Mouse (Mus musculus) hindbrain, postnatal 0 days (tissue): ENCODE results near the gene Ap3b1. TPM values are rescaled to one million over a fixed set of nuclear protein-coding genes. Genes with fewer than 3 reads are reported as not detected.

ENCODE experiments used
- ATAC-seq: fragments of 200-750 bp; cut with Nextera tagmentation; 2 replicates; pipeline ENCODE4 v1.8.0; 2017; ENCODE audit warnings: mild to moderate bottlenecking, moderate TSS enrichment, moderate library complexity
- DNase-seq: peaks from one replicate; pipeline ENCODE4 v3.0.0-alpha.2; 2015; ENCODE audit warnings: low spot score
- H3K27ac ChIP-seq: fragments of 300-500 bp; sonication (generic); 2 replicates; pipeline ENCODE4 v1.5.1; 2014; ENCODE audit warnings: mild to moderate bottlenecking
- H3K27me3 ChIP-seq: fragments of 300-500 bp; sonication (generic); 2 replicates; pipeline ENCODE4 v1.6.1; 2014; ENCODE audit warnings: low read length, mixed read lengths; ENCODE audit not compliant: insufficient read depth
- H3K36me3 ChIP-seq: fragments of 300-500 bp; sonication (generic); 2 replicates; pipeline ENCODE4 v1.6.1; 2014; ENCODE audit warnings: low read length, mixed read lengths; ENCODE audit not compliant: insufficient read depth
- H3K4me1 ChIP-seq: fragments of 300-500 bp; sonication (generic); 2 replicates; pipeline ENCODE4 v1.6.1; 2014; ENCODE audit warnings: antibody characterized with exemption, low read length, mixed read lengths; ENCODE audit not compliant: insufficient read depth
- H3K4me2 ChIP-seq: fragments of 300-500 bp; sonication (generic); 2 replicates; pipeline ENCODE4 v1.6.1; 2014; ENCODE audit warnings: low read depth, mild to moderate bottlenecking, low read length, moderate library complexity, mixed read lengths
- H3K4me3 ChIP-seq: fragments of 300-500 bp; sonication (generic); 2 replicates; pipeline ENCODE4 v1.5.1; 2014; ENCODE audit warnings: low read length
- H3K9ac ChIP-seq: fragments of 300-500 bp; sonication (generic); replicated peaks from 2 replicates; pipeline ENCODE4 v1.6.1; 2014; ENCODE audit warnings: mild to moderate bottlenecking, low read length, moderate library complexity, mixed read lengths
- H3K9me3 ChIP-seq: fragments of 300-500 bp; sonication (generic); 2 replicates; pipeline ENCODE4 v1.6.1; 2016; ENCODE audit warnings: low read length, mixed read lengths
- CTCF ChIP-seq: IDR thresholded peaks from 2 replicates; pipeline ENCODE4 v1.5.1; 2016; ENCODE audit warnings: antibody characterized with exemption, control low read depth, low read depth
- WGBS: fragments of 180-500 bp; shearing (Covaris S2); extraction: QIAGEN DNeasy Blood & Tissue Kit; methylation state at CpG from one replicate; pipeline ENCODE4 v1.1.7; 2014; 5-methylcytosine and 5-hydroxymethylcytosine counted together
- polyA plus RNA-seq: library from polyadenylated mRNA; unstranded; fragments of >200 nt; fragmentation: Nextera tagmentation; extraction: Ambion mirVana; gene quantifications from 2 replicates; pipeline ENCODE4 v1.2.1, GENCODE M21; 2015
- total RNA-seq: library from RNA; depleted of rRNA; stranded (reverse); fragments of >200 nt; gene quantifications from 2 replicates; pipeline ENCODE4 v1.2.3, GENCODE M21; 2014

Ap3b1 gene
- total and polyA plus RNA-seq, 2 experiments from 2014 or later, result 16.9 to 23.4 TPM

- no peak overlapping the region for H3K4me3 ChIP-seq
- no peak overlapping the region for H3K4me2 ChIP-seq
- peaks cover 19% of the 10 kb centered on the region for H3K27me3 ChIP-seq
- H3K9me3 ChIP-seq, result no peaks in the 10 kb centered on the region
- TF ChIP-seq CTCF, result no peak
- H3K36me3 ChIP-seq, result no peaks in the 10 kb centered on the region
- H3K4me1 ChIP-seq, result 0 out of 2 replicates have a peak, but pooled peaks cover 10% of the 10 kb centered on the region
- 81% methylated on average over 7 of the region's 7 CpGs for WGBS
- H3K27ac ChIP-seq, result no peak overlapping the region
- ATAC-seq, result no peak
- no peak for DNase-seq
- no peak overlapping the region for H3K9ac ChIP-seq
These were observed 215.1 kb downstream of the Ap3b1 start for GRCm38 (mm10) chr13:94573833-94574232.

- WGBS, result 11% methylated on average over 17 of the region's 17 CpGs
- no peak overlapping the region for H3K9ac ChIP-seq
- peaks cover 25% of the 10 kb centered on the region for H3K27me3 ChIP-seq
- H3K4me3 ChIP-seq, result no peak overlapping the region
- H3K27ac ChIP-seq, result no peak overlapping the region
- ATAC-seq, result peak; percentile 64
- peak; percentile 50 for DNase-seq
- TF ChIP-seq CTCF, result no peak
- H3K36me3 ChIP-seq, result no peaks in the 10 kb centered on the region
- 0 out of 2 replicates have a peak, but pooled peaks cover 10% of the 10 kb centered on the region for H3K4me1 ChIP-seq
- no peaks in the 10 kb centered on the region for H3K9me3 ChIP-seq
- H3K4me2 ChIP-seq, result peak overlapping the region; percentile 11
These were observed 217.0 kb downstream of the Ap3b1 start for GRCm38 (mm10) chr13:94575607-94576398.

GRCm38 (mm10) chr13:94576399-94577176 is 217.8 kb downstream of the Ap3b1 start:
- peak overlapping the region; percentile 11 for H3K4me2 ChIP-seq
- no peak overlapping the region for H3K27ac ChIP-seq
- no peak for TF ChIP-seq CTCF
- peaks cover 22% of the 10 kb centered on the region for H3K27me3 ChIP-seq
- ATAC-seq (peak; percentile 54; the same call in 1 of the 2 replicates), DNase-seq (peak; percentile 13)
- H3K9me3 ChIP-seq, result no peaks in the 10 kb centered on the region
- H3K36me3 ChIP-seq, result no peaks in the 10 kb centered on the region
- H3K9ac ChIP-seq, result no peak overlapping the region
- WGBS, result 21% methylated on average over 20 of the region's 22 CpGs
- H3K4me1 ChIP-seq, result 0 out of 2 replicates have a peak, but pooled peaks cover 10% of the 10 kb centered on the region
- no peak overlapping the region for H3K4me3 ChIP-seq

GRCm38 (mm10) chr13:94577177-94577540 is 218.4 kb downstream of the Ap3b1 start:
- Histone ChIP-seq H3K4me2 (no peak overlapping the region), H3K4me3 (no peak overlapping the region), H3K27ac (no peak overlapping the region), H3K9me3 (no peaks in the 10 kb centered on the region), H3K4me1 (0 out of 2 replicates have a peak, but pooled peaks cover 10% of the 10 kb centered on the region), H3K27me3 (peaks cover 26% of the 10 kb centered on the region), H3K9ac (no peak overlapping the region), H3K36me3 (no peaks in the 10 kb centered on the region)
- WGBS, result 64% methylated on average over 2 of the region's 2 CpGs
- ATAC-seq, result no peak
- TF ChIP-seq CTCF, result no peak
- no peak for DNase-seq

GRCm38 (mm10) chr13:94595289-94595688 is 236.5 kb downstream of the Ap3b1 start:
- H3K27me3 ChIP-seq, result peaks cover 80% of the 10 kb centered on the region
- no peaks in the 10 kb centered on the region for H3K9me3 ChIP-seq
- 6% methylated on average over 14 of the region's 14 CpGs for WGBS
- H3K4me2 ChIP-seq, result no peak overlapping the region
- DNase-seq, result no peak
- H3K27ac ChIP-seq, result no peak overlapping the region
- no peak overlapping the region for H3K4me3 ChIP-seq
- H3K4me1 ChIP-seq, result no peaks in the 10 kb centered on the region
- H3K36me3 ChIP-seq, result no peaks in the 10 kb centered on the region
- no peak overlapping the region for H3K9ac ChIP-seq
- ATAC-seq, result peak; percentile 38; the same call in 1 of the 2 replicates
- no peak for TF ChIP-seq CTCF

- TF ChIP-seq CTCF, result no peak
- peak overlapping the region; percentile 41 for H3K4me2 ChIP-seq
- WGBS, result under 1% methylated on average over 38 of the region's 38 CpGs
- H3K27me3 ChIP-seq, result peaks cover 83% of the 10 kb centered on the region
- DNase-seq (peak; percentile 31), ATAC-seq (peak; percentile 43; the same call in 1 of the 2 replicates)
- H3K4me1 ChIP-seq, result no peaks in the 10 kb centered on the region
- no peaks in the 10 kb centered on the region for H3K9me3 ChIP-seq
- no peak overlapping the region for H3K9ac ChIP-seq
- peak overlapping the region; percentile 26 for H3K4me3 ChIP-seq
- H3K27ac ChIP-seq, result no peak overlapping the region
- no peaks in the 10 kb centered on the region for H3K36me3 ChIP-seq
These were observed 237.1 kb downstream of the Ap3b1 start for GRCm38 (mm10) chr13:94595701-94596361.
